Mouse (Mus musculus): ENCODE data around the gene 2200002D01Rik. TPM values are rescaled to one million over a fixed set of nuclear protein-coding genes. Genes with fewer than 3 reads are reported as not detected.

Gene 2200002D01Rik
- polyA plus RNA-seq, 1 experiment from 2014 or later: 0.29 TPM

DNA sequence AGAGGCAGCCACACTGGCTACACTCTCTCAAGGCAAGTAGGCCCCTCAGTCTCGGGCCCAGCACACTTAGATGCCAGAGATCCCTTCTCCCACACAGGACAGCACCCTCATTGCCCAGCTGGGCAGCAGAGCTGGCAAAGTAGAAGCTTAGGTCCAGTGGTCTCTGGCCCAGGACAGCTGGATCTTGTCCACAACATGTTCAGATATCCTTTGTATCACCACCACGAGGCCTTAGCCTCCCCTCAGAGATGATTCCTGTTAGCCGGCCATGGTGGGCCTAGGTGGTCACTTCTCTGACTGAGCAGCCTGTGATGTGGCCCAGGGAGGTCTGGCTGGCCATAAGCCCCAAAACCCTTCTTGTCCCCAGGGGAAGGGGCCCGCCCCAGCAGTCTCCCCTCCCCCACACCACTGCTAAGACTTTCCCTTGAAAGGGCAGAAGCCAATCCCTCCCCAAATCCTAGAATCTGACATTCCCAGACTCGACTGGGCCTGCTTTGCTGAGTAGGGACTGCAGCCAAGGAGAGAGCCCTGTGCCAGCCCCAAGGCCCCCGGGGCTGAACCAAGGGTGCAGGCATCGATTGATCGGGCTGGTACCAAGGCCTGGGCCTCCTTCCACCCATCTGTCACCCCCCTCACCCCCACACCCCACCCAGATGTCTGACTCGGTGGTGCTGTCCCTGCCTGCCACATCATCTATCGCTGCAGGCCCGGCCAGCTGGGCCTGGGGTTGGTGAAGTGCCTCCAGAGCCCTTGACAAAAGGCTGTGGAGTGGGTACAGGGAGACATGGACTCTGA lies 42.6 kb upstream of the 2200002D01Rik start:
- H3K36me3 ChIP-seq (ENCODE audit: control insufficient read depth, insufficient read depth, low read length): no peaks in the 10 kb centered on the region
- WGBS: 34% methylated on average over 11 of the region's 11 CpGs
- ATAC-seq (ENCODE audit: low FRiP score, low TSS enrichment) (no peak), DNase-seq (no peak)
- H3K9ac ChIP-seq (replicated peaks; ENCODE audit: low read length): no peak overlapping the region; the same call in 1 of the 2 replicates
- no peaks in the 10 kb centered on the region for H3K9me3 ChIP-seq (ENCODE audit: control insufficient read depth, low read length)
- peak overlapping the region; percentile 32 for H3K27ac ChIP-seq (replicated peaks; ENCODE audit: low read depth, low read length)
- H3K4me3 ChIP-seq (replicated peaks; ENCODE audit: low read depth, low read length): no peak overlapping the region
- H3K27me3 ChIP-seq (ENCODE audit: control insufficient read depth, insufficient read depth, low read length): no peaks in the 10 kb centered on the region
- H3K4me1 ChIP-seq (ENCODE audit: control insufficient read depth, insufficient read depth, low read length): peaks cover 11% of the 10 kb centered on the region; the same call in 1 of the 2 replicates
- no peak overlapping the region for H3K4me2 ChIP-seq (ENCODE audit: low read length)

DNA sequence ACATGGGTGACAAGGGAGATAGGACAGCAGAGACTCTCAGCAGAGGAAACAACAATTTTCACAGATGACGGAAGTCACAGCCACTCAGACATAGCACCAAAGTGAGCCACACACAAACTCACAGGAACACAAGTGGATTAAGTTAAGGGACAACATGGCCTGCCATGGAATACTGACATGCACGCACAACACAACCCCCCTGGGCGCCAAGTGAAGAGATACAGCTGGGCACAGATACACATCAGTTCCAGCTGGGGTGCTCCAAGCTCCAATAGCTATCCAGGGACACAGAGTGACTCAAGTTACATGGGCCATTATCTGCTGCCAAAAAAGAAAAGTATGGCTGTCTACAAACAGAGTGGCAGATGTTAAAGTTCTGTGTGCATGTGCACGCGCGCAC lies 41.6 kb upstream of the 2200002D01Rik start:
- Histone ChIP-seq H3K9me3 (ENCODE audit: control insufficient read depth, low read length) (no peaks in the 10 kb centered on the region), H3K27ac (replicated peaks; ENCODE audit: low read depth, low read length) (no peak overlapping the region), H3K36me3 (ENCODE audit: control insufficient read depth, insufficient read depth, low read length) (no peaks in the 10 kb centered on the region), H3K9ac (replicated peaks; ENCODE audit: low read length) (no peak overlapping the region), H3K4me2 (ENCODE audit: low read length) (peak overlapping the region; percentile 92), H3K27me3 (ENCODE audit: control insufficient read depth, insufficient read depth, low read length) (no peaks in the 10 kb centered on the region), H3K4me1 (ENCODE audit: control insufficient read depth, insufficient read depth, low read length) (peaks cover 11% of the 10 kb centered on the region; the same call in 1 of the 2 replicates), H3K4me3 (replicated peaks; ENCODE audit: low read depth, low read length) (no peak overlapping the region; the same call in 1 of the 2 replicates)
- ATAC-seq (ENCODE audit: low FRiP score, low TSS enrichment) (no peak), DNase-seq (no peak)
- WGBS: 83% methylated on average over 6 of the region's 6 CpGs

DNA sequence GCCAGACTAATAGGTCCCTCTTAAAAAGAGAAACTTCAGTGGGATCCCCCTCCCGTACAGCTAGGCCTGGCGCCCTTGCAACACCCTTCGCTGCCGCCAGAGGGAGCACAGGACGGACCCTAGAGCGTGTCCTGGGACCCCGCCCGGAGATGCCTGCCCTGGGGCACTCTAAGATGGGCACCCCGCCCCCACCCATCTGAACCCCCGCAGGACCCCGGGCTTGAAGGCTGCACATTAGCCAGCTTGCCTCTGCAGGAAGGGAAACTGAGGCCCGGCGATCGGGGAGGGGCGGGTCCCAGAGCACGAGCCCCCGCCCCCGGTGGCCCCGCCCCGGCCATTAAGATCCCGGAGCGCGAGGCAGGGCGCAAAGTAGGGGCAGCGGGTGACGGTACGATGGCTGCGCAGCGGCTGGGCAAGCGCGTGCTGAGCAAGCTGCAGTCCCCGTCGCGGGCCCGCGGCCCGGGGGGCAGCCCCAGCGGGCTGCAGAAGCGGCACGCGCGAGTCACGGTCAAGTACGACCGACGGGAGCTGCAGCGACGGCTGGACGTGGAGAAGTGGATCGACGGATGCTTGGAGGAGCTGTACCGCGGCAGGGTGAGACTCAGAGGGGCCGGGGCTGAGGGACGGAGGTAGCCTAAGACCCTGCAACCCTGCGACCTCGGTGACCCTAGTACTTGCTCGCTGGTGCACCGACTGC lies 40.8 kb upstream of the 2200002D01Rik start, which contains the start of gene Ppp1r14a:
Gene Ppp1r14a, plus strand, starts transcription at position 367 of the 697 bp plus-strand sequence.
- Histone ChIP-seq H3K27ac (replicated peaks; ENCODE audit: low read depth, low read length) (no peak within 1 kb of the TSS), H3K4me3 (replicated peaks; ENCODE audit: low read depth, low read length) (peak within 1 kb of the TSS; percentile 45), H3K27me3 (ENCODE audit: control insufficient read depth, insufficient read depth, low read length) (no peaks in the 10 kb centered on the region), H3K9me3 (ENCODE audit: control insufficient read depth, low read length) (no peaks in the 10 kb centered on the region), H3K9ac (replicated peaks; ENCODE audit: low read length) (peak within 1 kb of the TSS; percentile 43), H3K4me2 (ENCODE audit: low read length) (peak within 1 kb of the TSS; percentile 92), H3K4me1 (ENCODE audit: control insufficient read depth, insufficient read depth, low read length) (peaks cover 11% of the 10 kb centered on the region; the same call in 1 of the 2 replicates), H3K36me3 (ENCODE audit: control insufficient read depth, insufficient read depth, low read length) (no peaks in the 10 kb centered on the region)
- under 1% methylated on average over 59 of the region's 59 CpGs for WGBS
- DNase-seq (peak; percentile 80), ATAC-seq (ENCODE audit: low FRiP score, low TSS enrichment) (no peak)

GRCm38 (mm10) chr7:29288079-29288478 lies 39.8 kb upstream of the 2200002D01Rik start:
- ATAC-seq (ENCODE audit: low FRiP score, low TSS enrichment) (no peak), DNase-seq (no peak)
- Histone ChIP-seq H3K4me3 (replicated peaks; ENCODE audit: low read depth, low read length) (no peak overlapping the region), H3K9ac (replicated peaks; ENCODE audit: low read length) (no peak overlapping the region), H3K27ac (replicated peaks; ENCODE audit: low read depth, low read length) (no peak overlapping the region), H3K4me1 (ENCODE audit: control insufficient read depth, insufficient read depth, low read length) (peaks cover 5% of the 10 kb centered on the region; the same call in 1 of the 2 replicates), H3K9me3 (ENCODE audit: control insufficient read depth, low read length) (no peaks in the 10 kb centered on the region), H3K36me3 (ENCODE audit: control insufficient read depth, insufficient read depth, low read length) (no peaks in the 10 kb centered on the region), H3K27me3 (ENCODE audit: control insufficient read depth, insufficient read depth, low read length) (no peaks in the 10 kb centered on the region), H3K4me2 (ENCODE audit: low read length) (no peak overlapping the region)
- 89% methylated on average over 2 of the region's 2 CpGs for WGBS

DNA sequence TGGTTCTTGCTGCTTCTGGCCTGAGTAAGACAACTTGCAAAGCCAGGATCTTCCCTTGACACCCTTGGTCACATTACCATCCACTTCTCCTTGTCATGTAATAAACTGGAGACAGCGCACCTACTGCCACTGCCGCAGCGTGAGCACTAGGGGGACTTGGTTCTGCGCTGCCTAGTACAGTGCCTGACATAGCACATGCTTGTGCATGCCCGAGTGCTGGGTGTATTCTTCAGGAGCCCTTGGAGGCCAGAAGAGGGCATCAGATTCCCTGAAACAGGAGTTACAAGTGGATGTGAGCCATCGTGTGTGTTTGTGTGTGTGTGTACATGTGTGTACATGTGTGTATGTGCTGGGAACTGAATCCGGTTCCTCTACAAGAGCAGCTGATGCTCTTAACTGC lies 39.2 kb upstream of the 2200002D01Rik start:
- Histone ChIP-seq H3K36me3 (ENCODE audit: control insufficient read depth, insufficient read depth, low read length) (no peaks in the 10 kb centered on the region), H3K4me2 (ENCODE audit: low read length) (no peak overlapping the region), H3K9ac (replicated peaks; ENCODE audit: low read length) (no peak overlapping the region), H3K27ac (replicated peaks; ENCODE audit: low read depth, low read length) (no peak overlapping the region), H3K9me3 (ENCODE audit: control insufficient read depth, low read length) (no peaks in the 10 kb centered on the region), H3K4me3 (replicated peaks; ENCODE audit: low read depth, low read length) (no peak overlapping the region), H3K27me3 (ENCODE audit: control insufficient read depth, insufficient read depth, low read length) (peaks cover 5% of the 10 kb centered on the region), H3K4me1 (ENCODE audit: control insufficient read depth, insufficient read depth, low read length) (peaks cover 4% of the 10 kb centered on the region; the same call in 1 of the 2 replicates)
- WGBS: 88% methylated on average over 7 of the region's 7 CpGs
- ATAC-seq (ENCODE audit: low FRiP score, low TSS enrichment): no peak
- no peak for DNase-seq

- H3K27ac ChIP-seq (replicated peaks; ENCODE audit: low read depth, low read length): no peak overlapping the region
- H3K36me3 ChIP-seq (ENCODE audit: control insufficient read depth, insufficient read depth, low read length): no peaks in the 10 kb centered on the region
- no peak overlapping the region for H3K9ac ChIP-seq (replicated peaks; ENCODE audit: low read length)
- DNase-seq: no peak
- ATAC-seq (ENCODE audit: low FRiP score, low TSS enrichment): no peak
- H3K9me3 ChIP-seq (ENCODE audit: control insufficient read depth, low read length): no peaks in the 10 kb centered on the region
- peaks cover 28% of the 10 kb centered on the region for H3K27me3 ChIP-seq (ENCODE audit: control insufficient read depth, insufficient read depth, low read length)
- WGBS: 91% methylated on average over 6 of the region's 6 CpGs
- no peak overlapping the region for H3K4me3 ChIP-seq (replicated peaks; ENCODE audit: low read depth, low read length)
- H3K4me1 ChIP-seq (ENCODE audit: control insufficient read depth, insufficient read depth, low read length): peaks cover 13% of the 10 kb centered on the region
- H3K4me2 ChIP-seq (ENCODE audit: low read length): no peak overlapping the region
Observed at GRCm38 (mm10) chr7:29284523-29284922, 36.3 kb upstream of the 2200002D01Rik start.

DNA sequence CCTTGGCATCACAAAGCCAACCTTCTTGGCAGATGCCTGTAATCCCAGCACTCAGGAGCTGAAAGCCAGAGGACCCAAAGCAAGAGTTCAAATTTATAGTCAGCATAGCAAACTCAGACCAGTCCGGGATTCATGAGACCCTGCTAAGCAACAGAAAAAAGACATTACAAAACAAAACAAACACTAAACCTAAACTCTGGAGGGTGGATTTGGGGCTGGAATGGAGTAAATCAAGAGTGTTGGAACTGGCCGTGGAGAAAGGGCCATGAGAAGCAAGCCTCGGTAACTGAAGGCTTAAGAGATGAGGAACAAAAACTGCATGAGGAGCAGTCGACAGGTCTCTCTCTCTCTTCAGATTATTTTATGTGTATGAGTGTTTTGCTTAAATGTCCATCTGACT lies 35.6 kb upstream of the 2200002D01Rik start:
- no peaks in the 10 kb centered on the region for H3K36me3 ChIP-seq (ENCODE audit: control insufficient read depth, insufficient read depth, low read length)
- 87% methylated on average over 4 of the region's 4 CpGs for WGBS
- no peak overlapping the region for H3K4me3 ChIP-seq (replicated peaks; ENCODE audit: low read depth, low read length)
- peaks cover 10% of the 10 kb centered on the region for H3K4me1 ChIP-seq (ENCODE audit: control insufficient read depth, insufficient read depth, low read length)
- H3K9ac ChIP-seq (replicated peaks; ENCODE audit: low read length): no peak overlapping the region
- peaks cover 28% of the 10 kb centered on the region for H3K27me3 ChIP-seq (ENCODE audit: control insufficient read depth, insufficient read depth, low read length)
- no peaks in the 10 kb centered on the region for H3K9me3 ChIP-seq (ENCODE audit: control insufficient read depth, low read length)
- no peak for DNase-seq
- H3K27ac ChIP-seq (replicated peaks; ENCODE audit: low read depth, low read length): no peak overlapping the region
- ATAC-seq (ENCODE audit: low FRiP score, low TSS enrichment): no peak
- H3K4me2 ChIP-seq (ENCODE audit: low read length): no peak overlapping the region

DNA sequence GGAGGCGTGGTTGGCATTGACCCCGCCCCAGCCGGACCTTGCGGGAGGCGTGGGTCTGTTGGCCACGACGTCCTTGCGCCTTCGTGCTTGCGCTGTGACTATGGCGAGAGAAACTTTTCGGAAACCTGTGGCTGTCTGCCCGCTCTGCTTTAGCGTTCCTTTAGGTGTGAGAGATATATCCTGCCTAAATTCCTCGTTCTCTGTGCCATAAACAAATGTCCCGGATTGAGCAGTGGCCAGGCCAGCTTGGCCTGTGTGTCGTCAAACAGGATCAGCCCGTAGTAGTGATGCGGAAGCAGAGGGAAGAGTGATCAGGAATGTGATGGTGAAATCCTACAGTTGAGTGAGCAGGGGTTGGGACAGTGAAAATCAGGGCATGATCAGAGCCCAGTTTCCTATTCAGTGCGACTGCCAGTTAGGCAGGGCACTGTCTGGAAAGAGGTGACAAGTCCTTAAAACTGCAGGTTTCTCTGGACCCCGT lies 33.8 kb upstream of the 2200002D01Rik start:
- DNase-seq (no peak), ATAC-seq (ENCODE audit: low FRiP score, low TSS enrichment) (no peak)
- Histone ChIP-seq H3K4me3 (replicated peaks; ENCODE audit: low read depth, low read length) (peak overlapping the region; percentile 48), H3K36me3 (ENCODE audit: control insufficient read depth, insufficient read depth, low read length) (no peaks in the 10 kb centered on the region), H3K4me1 (ENCODE audit: control insufficient read depth, insufficient read depth, low read length) (peaks cover 10% of the 10 kb centered on the region), H3K9ac (replicated peaks; ENCODE audit: low read length) (peak overlapping the region; percentile 52), H3K27ac (replicated peaks; ENCODE audit: low read depth, low read length) (no peak overlapping the region), H3K4me2 (ENCODE audit: low read length) (peak overlapping the region; percentile 95), H3K27me3 (ENCODE audit: control insufficient read depth, insufficient read depth, low read length) (peaks cover 28% of the 10 kb centered on the region), H3K9me3 (ENCODE audit: control insufficient read depth, low read length) (no peaks in the 10 kb centered on the region)
- 10% methylated on average over 21 of the region's 21 CpGs for WGBS
